Mouse (Mus musculus) skeletal muscle tissue, adult 2 months (tissue): ENCODE results near the gene Gm28047.
A peak's percentile ranks its signal among the peaks of the same experiment; 100 is the strongest.
"Not testable (repeated sequence)": the region's sequence is repeated elsewhere in the genome, so short reads cannot be mapped to it uniquely, and the experiment has no call there.

Experiments
- DNase-seq: peaks from one replicate; pipeline ENCODE4 v3.0.0-alpha.2; 2012; ENCODE audit warnings: low read depth, low spot score

Gene Gm28047

GRCm38 (mm10) chr15:102624970-102625686, at the start of gene Gm28047, which contains the start of gene Atf7:
TSS of gene Gm28047 (minus strand) at chr15:102625067.
TSS of gene Atf7 (minus strand) at chr15:102625464.
- peak; percentile 99 for DNase-seq

- DNase-seq: peak; percentile 83
Measured at GRCm38 (mm10) chr15:102673548-102673947, 48.7 kb upstream of the Gm28047 start.

- peak; percentile 29 for DNase-seq
Measured at GRCm38 (mm10) chr15:102672215-102673071, 47.6 kb upstream of the Gm28047 start, which contains the start of gene Atp5g2. TSS of gene Atp5g2 (minus strand) at chr15:102672352.

- DNase-seq: peak; percentile 83
Measured at GRCm38 (mm10) chr15:102671721-102672214, 46.9 kb upstream of the Gm28047 start.

- DNase-seq: peak; percentile 100
Measured at GRCm38 (mm10) chr15:102670767-102671575, 46.1 kb upstream of the Gm28047 start.

- no peak for DNase-seq
Measured at GRCm38 (mm10) chr15:102670281-102670680, 45.4 kb upstream of the Gm28047 start.

- DNase-seq: no peak
Measured at GRCm38 (mm10) chr15:102669571-102669970, 44.7 kb upstream of the Gm28047 start.

- DNase-seq: peak; percentile 54
Measured at GRCm38 (mm10) chr15:102665494-102665893, 40.6 kb upstream of the Gm28047 start.

GRCm38 (mm10) chr15:102663825-102664224, 39.0 kb upstream of the Gm28047 start:
- no peak for DNase-seq

GRCm38 (mm10) chr15:102662601-102663000, 37.7 kb upstream of the Gm28047 start:
- DNase-seq: not testable (repeated sequence)

- peak; percentile 70 for DNase-seq
Measured at GRCm38 (mm10) chr15:102657926-102658381, 33.1 kb upstream of the Gm28047 start.

- DNase-seq: no peak
Measured at GRCm38 (mm10) chr15:102656658-102657057, 31.8 kb upstream of the Gm28047 start.

GRCm38 (mm10) chr15:102651928-102652660, 27.2 kb upstream of the Gm28047 start:
- DNase-seq: not testable (repeated sequence)

- DNase-seq: peak; percentile 58
Measured at GRCm38 (mm10) chr15:102651107-102651506, 26.2 kb upstream of the Gm28047 start.

GRCm38 (mm10) chr15:102635817-102636216, 10.9 kb upstream of the Gm28047 start:
- no peak for DNase-seq

GRCm38 (mm10) chr15:102634684-102635083, 9.8 kb upstream of the Gm28047 start:
- DNase-seq: no peak

GRCm38 (mm10) chr15:102625687-102626055, 804 bp upstream of the Gm28047 start:
- no peak for DNase-seq

GRCm38 (mm10) chr15:102624291-102624969, 437 bp downstream of the Gm28047 start:
- peak; percentile 17 for DNase-seq

- DNase-seq: no peak
Measured at GRCm38 (mm10) chr15:102623121-102623520, 1.7 kb downstream of the Gm28047 start.

GRCm38 (mm10) chr15:102622536-102622935, 2.3 kb downstream of the Gm28047 start:
- no peak for DNase-seq
